Mouse (Mus musculus) v-Abl transformed pro-B cells (cell line): ENCODE measurements at regions not wholly inside any gene's neighbourhood (a gene's known extent, or its start where the extent isn't known, plus 50 kb on each side); places are given as distances from the start of the nearest gene placed in this dataset.

Source experiments
- in situ Hi-C, 2 experiments: fragments of 400-800 bp; cut with MboI; formaldehyde crosslinking; loops; one replicate each; pipeline ENCODE4 v1.15.1; 2025; ENCODE audit not compliant: unreplicated experiment in 2 of 2

DNA sequence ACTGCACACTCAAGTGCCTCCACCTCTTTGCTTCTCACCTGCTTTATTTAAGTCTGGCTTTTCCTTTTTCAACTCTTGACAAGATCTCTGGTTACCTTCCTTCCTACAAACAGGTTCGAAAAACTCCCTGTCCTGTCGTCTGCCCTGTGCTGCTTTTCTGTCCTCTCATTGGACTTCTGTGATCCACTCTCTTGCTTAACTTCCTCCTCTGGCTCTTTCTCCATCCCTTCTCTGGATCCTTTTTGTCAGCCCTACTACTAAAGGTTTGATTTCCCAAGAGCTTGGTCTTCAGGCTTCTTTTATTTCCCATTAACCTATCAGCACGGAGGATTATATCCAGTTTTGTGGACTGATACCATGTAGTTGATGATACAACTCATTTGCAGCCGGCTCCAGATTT is 149.8 kb downstream of the Satb1 start:
- in situ Hi-C loops = no loop called here

DNA sequence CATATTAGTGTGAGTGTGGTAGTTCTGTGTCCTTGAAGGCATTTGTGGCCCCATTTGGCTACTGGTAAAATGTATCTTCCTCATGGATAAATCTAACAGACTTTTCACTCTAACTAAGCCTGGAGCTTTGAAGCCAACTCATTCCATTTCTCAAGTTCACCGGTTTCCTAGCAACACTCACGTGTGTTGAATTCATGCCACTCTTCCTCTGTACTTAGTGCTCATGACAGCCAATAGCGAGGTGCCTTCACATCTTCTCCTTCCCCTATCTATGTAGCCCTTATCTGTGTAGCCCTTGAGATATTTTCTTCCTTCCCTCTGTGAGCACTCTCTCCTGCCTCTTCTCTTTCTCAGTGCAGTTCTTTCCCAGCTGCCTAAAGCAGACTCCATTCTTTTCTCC is 150.7 kb downstream of the Satb1 start:
- in situ Hi-C loops = no loop called here

DNA sequence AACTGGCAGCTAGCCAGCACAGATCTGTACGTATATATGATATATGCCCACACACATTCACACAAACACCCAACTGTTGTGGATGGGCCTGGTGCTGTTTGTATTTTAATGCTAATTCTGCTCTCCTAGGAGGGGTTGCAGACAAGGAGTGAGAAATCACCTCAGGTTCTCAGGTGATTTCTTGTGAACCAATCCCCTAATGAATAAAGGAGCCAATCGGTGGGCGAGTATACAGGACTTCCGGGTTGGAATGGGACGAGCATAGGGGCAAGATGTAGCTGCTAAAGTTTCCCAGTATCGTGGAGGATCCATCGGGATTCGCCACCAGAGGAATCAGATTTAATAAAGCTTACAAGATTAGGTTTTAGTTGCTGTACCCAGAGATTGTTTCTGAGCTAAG is 155.6 kb downstream of the Satb1 start:
- in situ Hi-C loops = no loop called here

DNA sequence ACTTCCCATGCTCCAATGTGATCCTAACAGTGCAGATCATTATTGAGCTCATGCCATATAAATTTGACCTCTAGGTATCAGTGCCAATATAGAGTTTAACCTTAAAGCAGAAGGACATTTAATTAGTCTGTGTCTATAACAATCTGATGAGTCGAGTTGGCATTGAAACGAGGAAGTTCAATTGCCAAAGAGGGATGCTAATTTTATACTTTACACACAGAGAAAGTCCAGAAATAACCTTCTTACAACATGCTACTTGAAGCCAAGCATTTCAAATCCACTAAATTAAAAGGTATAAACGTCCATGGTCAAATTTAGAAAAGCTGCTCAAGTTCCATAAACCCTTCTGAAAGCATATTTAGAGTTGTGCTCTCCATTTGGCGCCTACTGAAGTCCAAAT is 174.7 kb downstream of the Satb1 start:
- in situ Hi-C loops = no loop called here

DNA sequence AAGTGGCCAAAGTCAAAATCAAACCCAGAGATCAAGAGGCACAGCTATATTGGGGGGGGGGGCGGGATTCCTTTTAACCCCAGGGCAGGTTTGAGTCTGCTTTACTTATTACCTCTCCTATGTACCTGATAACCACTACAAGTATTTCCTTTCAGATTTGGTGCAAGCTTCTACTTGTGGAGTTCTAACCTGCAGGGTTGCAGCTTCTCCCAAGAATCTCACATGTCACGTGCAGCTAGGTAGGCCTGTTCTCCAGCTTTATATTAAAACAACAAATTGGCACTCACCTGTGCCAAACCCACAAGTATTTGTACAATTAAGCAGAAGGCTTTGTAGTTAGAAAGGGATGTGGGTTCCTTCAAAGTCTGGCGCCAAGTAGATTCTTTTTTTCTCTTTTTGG is 179.2 kb downstream of the Satb1 start:
- in situ Hi-C loops = no loop called here

DNA sequence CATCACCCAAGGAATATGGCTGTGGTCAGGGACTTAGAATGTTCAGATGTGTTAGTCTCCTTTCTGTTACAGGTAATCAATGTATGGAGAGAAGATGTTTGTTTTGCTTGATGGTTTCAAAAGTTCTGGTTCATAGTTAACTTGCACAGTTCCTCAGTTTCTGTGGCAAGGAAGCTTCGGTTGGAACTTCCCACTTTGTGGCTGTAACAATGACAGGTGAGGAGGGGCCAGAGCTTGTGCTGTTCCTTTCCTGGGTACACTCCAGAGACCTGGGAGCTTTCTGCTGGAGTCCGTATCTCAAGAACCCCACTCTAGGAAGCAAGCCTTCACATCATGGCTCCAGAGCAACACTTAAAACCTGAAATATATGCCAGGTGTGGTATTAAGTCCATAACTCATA is 181.2 kb downstream of the Satb1 start:
- in situ Hi-C loops = no loop called here

DNA sequence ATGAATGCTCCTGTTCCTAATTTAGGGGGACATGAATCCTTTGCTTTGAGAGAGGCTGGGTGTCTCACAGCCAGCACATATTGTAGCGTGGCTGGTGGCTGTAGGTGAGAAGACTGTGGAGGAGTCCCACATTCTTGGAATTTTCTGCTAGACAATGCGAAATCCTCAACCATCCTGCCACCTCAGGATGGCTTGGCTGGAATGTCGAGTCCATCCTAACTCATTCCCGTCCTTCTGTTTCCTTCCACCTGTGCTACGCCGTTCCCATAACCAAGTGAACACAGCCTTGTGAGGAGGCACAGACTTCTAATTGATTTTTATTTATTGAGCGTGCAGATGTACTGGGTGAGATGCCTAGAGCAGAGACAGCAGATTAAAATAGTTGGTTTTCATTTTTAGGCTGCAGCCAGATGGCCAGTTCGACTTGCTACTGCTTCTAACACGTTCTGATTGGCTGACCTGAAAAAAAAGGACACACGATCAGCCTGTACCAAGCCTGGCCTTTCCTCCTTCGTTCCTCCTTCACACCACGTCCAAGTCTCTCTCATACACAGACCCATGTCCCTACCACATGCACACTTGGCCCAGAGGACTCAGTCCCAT is 183.8 kb downstream of the Satb1 start:
- in situ Hi-C loops = no loop called here

DNA sequence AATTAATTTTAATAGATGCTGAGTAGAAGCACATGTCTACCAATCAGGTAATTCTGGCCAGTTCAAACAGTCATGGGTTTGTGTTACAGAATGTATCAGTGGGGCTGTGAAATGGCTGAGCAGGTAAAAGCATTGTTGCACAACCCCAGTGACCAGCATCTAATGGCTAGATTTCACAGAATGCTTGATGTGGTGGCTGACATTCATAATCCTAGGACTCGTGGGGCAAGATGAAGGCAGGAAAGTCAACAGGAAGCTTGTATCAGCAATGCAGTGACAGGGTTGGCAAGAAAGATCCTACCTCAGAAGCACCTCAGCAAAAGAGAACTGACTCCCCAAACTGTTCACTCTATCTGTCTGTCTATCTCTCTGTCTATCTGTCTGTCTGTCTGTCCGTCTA is 186.7 kb downstream of the Satb1 start:
- in situ Hi-C loops = no loop called here

DNA sequence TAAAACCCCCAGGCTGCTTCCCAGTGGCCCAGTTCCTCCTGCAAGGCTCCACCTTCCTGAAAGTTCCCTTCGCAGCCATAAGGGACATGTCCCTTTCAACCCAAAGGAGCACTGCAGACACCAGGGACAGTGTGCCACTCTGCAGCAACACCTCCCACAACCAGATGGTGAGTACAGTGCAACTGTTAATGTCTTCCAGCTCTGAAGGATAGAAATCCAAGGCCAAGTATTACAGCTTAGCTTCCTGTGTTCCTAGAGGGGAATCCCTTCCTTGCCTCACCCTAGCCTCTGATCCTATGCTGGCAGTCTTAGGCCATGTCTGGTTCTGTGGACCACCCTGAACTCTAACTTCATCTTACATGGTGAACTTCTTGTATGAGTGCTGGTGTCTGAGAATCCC is 187.2 kb downstream of the Satb1 start:
- in situ Hi-C loops = no loop called here

DNA sequence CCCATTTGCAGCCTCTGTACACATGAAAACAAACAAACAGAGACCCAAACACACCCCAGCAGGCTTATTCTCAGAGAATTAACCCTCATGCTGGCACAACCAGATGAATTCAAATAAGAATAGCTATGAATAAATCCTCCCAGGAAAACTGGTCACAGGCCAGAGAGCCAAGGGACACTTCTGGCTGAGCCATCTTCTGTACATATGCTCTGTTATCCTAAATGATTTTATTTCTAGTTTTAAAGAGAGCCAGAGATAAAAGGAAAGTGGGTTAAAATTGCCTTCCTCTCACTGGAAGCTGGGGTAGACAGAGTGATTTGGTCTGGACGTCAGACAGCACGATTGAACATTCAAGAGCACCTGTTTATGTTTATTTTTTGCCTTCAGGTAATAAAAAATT is 190.4 kb downstream of the Satb1 start:
- in situ Hi-C loops = no loop called here

DNA sequence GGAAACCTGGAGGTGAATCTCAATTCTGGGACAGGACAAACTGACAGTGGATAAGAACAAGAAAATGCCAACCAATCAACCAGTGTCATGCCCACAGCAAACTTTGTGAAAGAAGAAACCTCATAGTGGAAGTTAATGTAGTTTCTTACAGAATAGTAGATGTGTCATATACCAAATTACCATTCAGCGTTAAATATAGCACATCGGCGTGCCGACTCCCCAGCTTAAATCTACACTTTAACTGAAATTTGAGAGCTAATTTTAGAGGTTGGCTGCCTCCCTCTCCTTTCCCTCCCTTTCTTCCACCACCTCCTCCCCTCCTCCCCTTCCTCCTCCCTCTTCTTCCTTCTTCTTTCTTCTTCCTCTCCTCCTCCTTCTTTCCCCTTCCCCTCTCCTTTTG is 197.2 kb downstream of the Satb1 start:
- in situ Hi-C loops = no loop called here

DNA sequence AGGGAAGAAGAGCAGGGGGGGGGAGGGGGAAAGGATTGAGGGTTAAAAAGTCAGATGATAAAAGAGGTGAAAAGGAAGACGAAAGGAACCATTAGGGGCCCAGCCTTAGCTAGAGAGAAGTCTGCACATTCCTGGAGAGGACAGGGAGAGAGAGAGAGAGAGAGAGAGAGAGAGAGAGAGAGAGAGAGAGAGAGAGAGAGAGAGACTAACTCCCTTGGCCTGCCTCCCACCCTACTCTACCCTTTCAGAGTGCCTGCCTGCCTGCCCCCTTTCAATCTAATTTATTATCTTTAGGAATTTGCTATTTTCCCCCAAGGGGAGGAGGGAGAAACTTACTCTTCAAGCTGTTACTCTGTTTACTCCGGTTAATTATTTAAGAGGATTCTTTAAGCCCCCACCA is 201.5 kb downstream of the Satb1 start:
- in situ Hi-C loops = no loop called here

DNA sequence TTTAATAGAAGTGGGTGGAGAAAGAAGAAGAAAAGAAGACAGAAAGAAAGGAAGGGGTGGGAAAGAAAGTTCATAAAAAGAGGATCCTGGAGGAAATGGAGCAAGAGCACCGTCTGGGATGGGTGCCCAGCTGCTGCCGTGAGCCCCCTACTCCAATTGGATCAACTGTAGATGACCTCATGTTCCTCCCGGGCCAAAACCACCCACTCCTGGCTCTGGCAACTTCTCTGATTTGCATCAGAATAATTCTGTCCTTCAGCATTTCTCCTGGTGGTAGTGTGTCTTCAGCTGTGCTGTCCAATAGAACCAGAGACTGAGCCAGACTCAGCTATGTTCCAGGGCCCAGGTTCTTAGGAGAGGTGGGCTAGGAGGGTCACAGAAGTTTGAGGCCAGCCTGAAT is 212.6 kb downstream of the Satb1 start:
- in situ Hi-C loops = no loop called here

DNA sequence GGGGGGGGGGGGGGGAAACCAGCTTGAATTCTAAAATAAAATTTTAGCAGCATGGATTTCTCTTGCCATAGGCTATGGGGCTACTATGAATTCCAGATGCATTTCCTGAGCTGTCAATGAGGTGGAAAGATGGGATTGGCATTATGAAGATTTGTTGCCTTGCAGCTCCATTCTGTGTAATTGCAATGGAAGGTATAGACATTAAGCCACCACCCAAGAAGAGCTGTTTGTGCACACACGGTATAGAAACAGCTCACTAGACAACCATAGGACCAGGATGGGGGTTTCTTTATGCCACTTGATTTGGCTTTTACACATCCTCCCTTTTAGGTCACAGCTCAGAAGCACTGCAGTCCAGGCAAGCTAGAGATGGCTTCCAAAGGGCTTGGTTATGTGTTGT is 247.8 kb downstream of the Satb1 start:
- in situ Hi-C loops = no loop called here

DNA sequence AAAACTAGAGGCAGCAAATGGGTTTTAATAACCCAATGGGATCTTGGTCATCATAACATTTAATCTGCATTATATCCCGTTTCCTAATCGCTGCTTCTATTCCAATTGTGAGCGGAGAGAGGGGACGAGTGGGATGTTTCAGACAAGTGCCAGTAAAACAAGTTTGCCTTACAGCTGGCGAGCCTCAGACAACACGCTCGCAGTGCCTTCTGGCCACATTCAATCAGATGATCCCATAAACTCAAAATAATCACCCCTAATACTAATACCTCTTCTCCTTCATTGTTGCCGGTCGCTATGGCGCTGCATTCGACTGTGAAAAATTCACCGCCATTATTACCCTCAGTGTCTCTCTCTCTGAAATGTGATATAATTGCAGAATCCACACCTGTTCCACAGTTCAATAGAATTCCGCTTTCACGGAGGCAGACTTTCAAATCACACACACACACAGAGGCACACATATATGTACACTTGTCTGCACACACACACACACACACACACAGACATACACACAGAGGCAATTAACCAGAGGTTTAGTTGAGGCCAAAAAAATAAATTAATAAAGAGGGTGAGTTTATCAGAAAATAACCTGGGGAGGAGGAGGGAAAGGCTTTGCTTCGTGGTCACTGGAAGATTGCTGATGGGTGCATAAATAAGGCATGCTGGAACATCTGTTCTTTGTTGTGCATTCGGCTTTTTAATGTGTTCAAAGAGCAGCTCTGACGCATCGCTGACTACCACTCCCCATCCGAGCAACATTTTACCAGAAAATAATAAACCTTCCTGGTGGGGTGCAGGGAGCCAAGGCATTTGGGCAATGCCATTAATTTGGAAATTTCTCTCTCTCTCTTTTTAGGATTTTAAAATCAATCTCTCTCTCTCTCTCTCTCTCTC is 248.9 kb downstream of the Satb1 start:
- in situ Hi-C loops = no loop called here

DNA sequence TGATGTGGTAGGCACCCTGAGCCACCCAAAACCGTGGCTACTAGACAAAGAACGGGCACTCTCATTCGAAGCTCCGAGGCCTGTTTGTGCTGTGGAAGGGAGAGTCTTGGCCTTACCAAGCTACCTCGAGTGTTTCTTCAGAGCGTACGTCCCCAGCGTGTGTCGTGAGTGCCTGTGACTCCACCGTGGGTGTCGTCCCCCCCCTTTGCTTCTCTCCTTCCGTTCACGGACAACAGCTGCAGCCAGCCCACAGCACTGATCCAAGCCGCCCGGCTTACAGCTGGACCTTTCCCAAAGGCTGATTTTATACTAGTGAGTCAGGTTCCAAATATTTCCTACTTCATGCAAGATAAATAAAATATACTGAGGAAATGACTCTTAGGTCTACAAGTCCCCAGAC is 249.8 kb downstream of the Satb1 start:
- in situ Hi-C loops = no loop called here

DNA sequence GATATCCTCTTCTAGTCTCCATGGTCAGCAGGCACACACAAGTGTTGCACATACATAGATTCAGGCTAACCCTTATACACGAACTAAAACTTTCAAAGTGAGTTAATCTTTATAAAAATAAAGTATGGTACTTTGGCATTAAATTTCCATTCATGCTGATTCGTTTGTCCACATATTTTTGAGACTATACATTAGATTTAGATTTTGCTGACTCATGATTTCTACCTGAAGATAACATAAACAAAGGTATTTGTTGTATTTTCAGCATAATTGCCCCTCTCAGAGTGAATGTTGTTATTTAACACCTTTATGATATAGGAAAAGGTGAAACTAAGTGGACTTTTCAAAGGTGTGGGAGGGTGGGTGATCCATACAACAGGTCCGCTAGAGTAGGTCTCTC is 277.2 kb downstream of the Satb1 start:
- in situ Hi-C loops = no loop called here

DNA sequence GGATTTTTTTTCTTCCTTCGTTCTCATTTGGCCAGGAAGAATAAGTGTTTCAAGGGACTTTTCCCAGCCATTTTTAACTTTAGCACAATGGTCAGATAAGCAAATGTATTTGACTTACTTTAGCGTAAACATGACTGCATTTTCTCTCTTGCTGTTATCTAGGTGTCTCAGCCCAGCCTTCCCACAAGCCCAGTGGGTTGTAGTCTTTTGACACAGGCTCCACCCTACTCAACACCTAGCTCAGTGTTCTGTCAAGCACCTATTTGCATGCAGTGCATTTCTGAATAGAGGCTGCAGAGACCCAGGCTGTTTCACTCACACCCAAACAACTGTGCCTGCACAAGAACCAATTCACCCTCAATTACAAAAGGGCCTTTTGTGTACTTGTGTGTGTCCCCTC is 278.6 kb downstream of the Satb1 start:
- in situ Hi-C loops = no loop called here

DNA sequence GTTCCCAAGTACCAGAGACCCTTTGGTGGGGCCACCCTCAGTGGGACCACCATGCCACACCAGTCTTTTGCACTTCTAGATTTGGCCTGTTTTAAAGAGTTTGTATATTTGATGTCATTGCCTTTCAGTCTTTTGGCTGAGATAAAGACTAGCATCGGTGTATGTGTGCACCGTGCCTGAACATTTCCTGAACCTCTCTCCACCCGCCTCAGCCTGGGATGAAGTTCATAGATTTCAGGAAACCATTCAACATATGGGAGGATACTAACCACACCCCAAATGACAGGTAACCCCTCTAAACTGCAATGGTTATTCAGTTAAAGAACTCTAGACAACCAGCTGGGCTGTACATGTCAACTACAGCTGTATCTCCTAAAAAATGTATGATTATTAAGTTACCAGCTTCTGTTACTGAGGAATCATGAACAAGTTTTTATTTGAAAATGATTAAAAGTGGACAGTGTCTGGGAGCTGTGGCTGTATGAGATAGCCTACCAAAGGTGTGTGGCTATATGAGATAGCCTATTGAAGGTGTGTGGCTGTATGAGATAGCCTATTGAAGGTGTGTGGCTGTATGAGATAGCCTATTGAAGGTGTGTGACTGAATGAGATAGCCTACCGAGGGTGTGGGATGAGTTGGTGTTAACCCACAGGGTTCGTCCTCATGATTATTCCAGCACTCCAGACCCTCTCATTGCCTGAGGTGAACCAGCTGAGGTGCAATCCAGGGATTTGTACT is 280.6 kb downstream of the Satb1 start:
- in situ Hi-C loops = no loop called here

DNA sequence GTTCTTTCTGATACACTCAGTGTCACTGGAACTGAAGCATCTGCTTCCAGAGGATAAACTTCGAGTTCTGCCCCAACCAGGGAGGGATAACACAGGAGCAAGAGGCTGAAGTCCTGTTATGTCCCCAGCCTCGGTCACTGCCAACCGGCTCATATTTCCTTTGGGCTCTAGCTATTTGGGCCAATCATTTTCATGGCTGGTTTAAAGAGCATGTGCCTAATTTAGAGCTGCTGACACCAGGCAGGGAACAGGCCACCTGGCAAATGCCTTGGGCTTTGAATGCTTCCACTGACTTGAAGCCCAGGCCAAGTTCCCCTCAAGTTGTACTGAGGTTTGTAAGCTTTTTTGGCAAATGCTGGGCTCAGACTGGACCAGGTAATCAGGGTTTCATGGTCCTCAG is 286.1 kb downstream of the Satb1 start:
- in situ Hi-C loops = no loop called here

DNA sequence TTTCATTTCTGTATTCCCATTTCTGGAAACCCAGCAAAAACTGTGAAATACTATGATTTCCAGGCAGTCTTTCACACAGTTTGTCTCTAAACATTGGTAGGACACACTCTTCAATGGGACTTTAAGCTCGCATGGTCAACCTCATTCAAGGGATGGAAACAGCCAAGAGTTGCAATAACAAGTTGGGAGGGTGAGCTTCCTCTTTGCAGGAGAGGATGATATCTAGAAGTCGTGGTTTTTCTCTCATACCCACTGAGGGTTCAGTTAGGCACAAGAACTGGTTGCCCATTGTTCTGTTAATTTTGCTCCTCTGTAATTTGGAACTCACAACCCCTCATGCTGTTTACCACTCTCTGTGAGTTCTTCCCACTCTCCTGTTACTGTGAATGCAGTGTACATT is 290.5 kb downstream of the Satb1 start:
- in situ Hi-C loops = no loop called here

DNA sequence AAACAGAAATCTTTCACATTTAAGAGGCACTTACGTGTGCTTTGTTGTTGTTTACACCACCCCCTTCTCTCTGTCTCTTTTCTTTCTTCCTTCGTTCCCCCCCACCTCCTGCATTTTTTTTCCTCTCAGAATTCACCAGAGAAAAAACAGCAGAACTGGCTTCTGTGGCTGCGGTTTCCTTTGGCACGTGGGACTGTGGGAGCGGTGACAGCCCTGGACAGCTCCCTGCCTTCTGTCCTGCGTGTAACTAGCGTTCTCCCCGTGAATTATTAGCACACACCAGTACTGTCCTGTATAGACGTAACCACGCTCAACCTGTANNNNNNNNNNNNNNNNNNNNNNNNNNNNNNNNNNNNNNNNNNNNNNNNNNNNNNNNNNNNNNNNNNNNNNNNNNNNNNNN is 298.4 kb downstream of the Satb1 start:
- in situ Hi-C loops = no loop called here
